Mouse (Mus musculus) hindbrain, embryonic 15.5 days (tissue): Measurements from ENCODE around the gene Rhoc. TPM values are rescaled to one million over a fixed set of nuclear protein-coding genes. Genes with fewer than 3 reads are reported as not detected.
A peak's percentile ranks its signal among the peaks of the same experiment; 100 is the strongest.
"Not testable (repeated sequence)": the region's sequence is repeated elsewhere in the genome, so short reads cannot be mapped to it uniquely, and the experiment has no call there.

Experiments used
- ATAC-seq: fragments of 200-750 bp; cut with Nextera tagmentation; 2 replicates; pipeline ENCODE4 v1.8.0; 2017; ENCODE audit warnings: low read depth, moderate number of reproducible peaks, moderate TSS enrichment; ENCODE audit not compliant: low FRiP score
- H3K27ac ChIP-seq: fragments of 300-500 bp; sonication (generic); replicated peaks from 2 replicates; pipeline ENCODE4 v1.5.1; 2015; ENCODE audit warnings: mild to moderate bottlenecking, inconsistent platforms
- H3K27me3 ChIP-seq: fragments of 300-500 bp; sonication (generic); 2 replicates; pipeline ENCODE4 v1.6.1; 2015; ENCODE audit warnings: control low read depth, inconsistent platforms
- H3K36me3 ChIP-seq: fragments of 300-500 bp; sonication (generic); 2 replicates; pipeline ENCODE4 v1.6.1; 2015; ENCODE audit warnings: control low read depth, inconsistent platforms
- H3K4me1 ChIP-seq: fragments of 300-500 bp; sonication (generic); replicated peaks from 2 replicates; pipeline ENCODE4 v1.6.1; 2015; ENCODE audit warnings: control low read depth, inconsistent platforms
- H3K4me2 ChIP-seq: fragments of 300-500 bp; sonication (generic); 2 replicates; pipeline ENCODE4 v1.6.1; 2015; ENCODE audit warnings: moderate library complexity, mild to moderate bottlenecking, inconsistent platforms
- H3K4me3 ChIP-seq: fragments of 300-500 bp; sonication (generic); 2 replicates; pipeline ENCODE4 v1.5.1; 2015; ENCODE audit warnings: mild to moderate bottlenecking, inconsistent platforms
- H3K9ac ChIP-seq: fragments of 300-500 bp; sonication (generic); 2 replicates; pipeline ENCODE4 v1.6.1; 2015; ENCODE audit warnings: inconsistent platforms
- H3K9me3 ChIP-seq: fragments of 300-500 bp; sonication (generic); 2 replicates; pipeline ENCODE4 v1.6.1; 2016; ENCODE audit warnings: control low read depth, inconsistent platforms
- WGBS: fragments of 180-500 bp; shearing (Covaris S2); methylation state at CpG from one replicate; pipeline ENCODE4 v1.1.7; 2015; 5-methylcytosine and 5-hydroxymethylcytosine counted together
- polyA plus RNA-seq: library from polyadenylated mRNA; unstranded; fragments of >200 nt; fragmentation: Nextera tagmentation; extraction: Ambion mirVana; gene quantifications from 2 replicates; pipeline ENCODE4 v1.2.1, GENCODE M21; 2015

Rhoc gene
- 58.1 and 63.0 TPM in 2 replicates for polyA plus RNA-seq

DNA sequence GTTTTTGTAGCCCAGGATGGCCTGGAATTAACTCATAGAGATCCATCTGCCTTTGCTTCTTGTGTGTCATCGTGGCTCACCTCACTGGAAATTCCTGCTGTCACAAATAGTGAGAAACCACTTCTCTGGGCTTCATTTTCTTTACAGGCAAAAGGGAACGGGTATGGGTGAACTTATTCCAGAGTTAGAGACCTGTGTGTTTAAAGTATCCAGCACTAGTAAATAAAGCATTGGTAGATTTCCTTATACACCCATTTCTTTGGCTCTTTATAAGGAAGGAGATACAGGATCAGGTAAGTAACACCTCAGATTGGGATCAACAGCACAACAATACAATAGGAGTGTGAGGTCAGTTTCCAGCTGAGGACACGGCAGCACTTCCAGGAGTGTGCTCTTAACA is at the start of gene Rhoc:
Rhoc (plus strand) TSS at position 301 of the 400 bp plus-strand sequence.
- Histone ChIP-seq H3K36me3 (no peaks in the 10 kb centered on the region), H3K4me2 (peak within 1 kb of the TSS; percentile 96), H3K4me1 (peaks cover 28% of the 10 kb centered on the region), H3K27ac (peak within 1 kb of the TSS; percentile 77), H3K9ac (peak within 1 kb of the TSS; percentile 51), H3K4me3 (peak within 1 kb of the TSS; percentile 55), H3K9me3 (no peaks in the 10 kb centered on the region), H3K27me3 (peaks cover 30% of the 10 kb centered on the region)
- 43% methylated on average over 3 of the region's 3 CpGs for WGBS
- ATAC-seq, result no peak

DNA sequence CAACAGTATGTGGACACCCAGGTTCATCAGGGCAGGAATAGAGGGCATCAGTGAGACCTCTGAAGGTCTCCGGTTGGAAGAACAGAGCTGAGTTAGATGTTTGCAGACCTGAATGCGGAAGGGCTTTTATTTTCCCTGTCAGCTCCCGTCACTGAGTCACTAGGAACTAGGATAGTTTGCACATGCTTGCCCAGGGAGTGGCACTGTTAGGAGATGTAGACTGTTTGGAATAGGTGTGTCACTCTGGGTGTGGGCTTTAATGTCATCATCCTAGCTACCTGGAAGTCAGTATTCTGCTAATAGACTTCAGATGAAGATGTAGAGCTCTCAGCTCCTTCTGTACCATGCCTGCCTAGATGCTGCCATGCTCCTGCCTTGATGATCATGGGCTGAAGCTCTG is 46.2 kb upstream of the Rhoc start:
- H3K27ac ChIP-seq, result no peak overlapping the region
- WGBS, result 95% methylated on average over 3 of the region's 3 CpGs
- no peak overlapping the region for H3K9ac ChIP-seq
- H3K9me3 ChIP-seq, result no peaks in the 10 kb centered on the region
- H3K27me3 ChIP-seq, result no peaks in the 10 kb centered on the region
- no peaks in the 10 kb centered on the region for H3K4me1 ChIP-seq
- no peak overlapping the region for H3K4me3 ChIP-seq
- H3K36me3 ChIP-seq, result no peaks in the 10 kb centered on the region
- no peak overlapping the region for H3K4me2 ChIP-seq
- ATAC-seq, result no peak

DNA sequence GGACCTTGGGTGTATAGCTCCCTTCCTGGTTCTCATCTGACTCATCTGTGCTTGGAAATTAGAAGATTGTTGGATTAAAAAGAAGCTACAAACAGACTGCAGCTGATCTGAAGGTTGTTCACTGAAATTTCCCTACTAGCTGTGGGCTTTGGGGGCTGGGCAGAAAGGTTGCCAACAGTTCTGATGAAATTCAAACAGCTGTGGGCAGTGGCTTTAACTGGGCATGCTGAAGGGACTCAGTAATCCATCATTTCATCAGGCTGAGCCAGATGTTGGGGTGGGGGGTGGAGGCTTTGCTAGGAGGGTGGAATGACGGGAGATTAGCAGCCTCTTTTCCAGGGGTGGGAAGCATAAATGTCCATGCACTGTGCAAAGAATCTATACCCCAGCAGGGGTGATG is 45.0 kb upstream of the Rhoc start:
- Histone ChIP-seq H3K4me1 (no peaks in the 10 kb centered on the region), H3K9ac (no peak overlapping the region), H3K27ac (no peak overlapping the region), H3K4me3 (no peak overlapping the region), H3K27me3 (no peaks in the 10 kb centered on the region), H3K9me3 (no peaks in the 10 kb centered on the region), H3K4me2 (no peak overlapping the region), H3K36me3 (no peaks in the 10 kb centered on the region)
- WGBS, result 48% methylated on average over 1 of the region's 1 CpGs
- ATAC-seq, result no peak

DNA sequence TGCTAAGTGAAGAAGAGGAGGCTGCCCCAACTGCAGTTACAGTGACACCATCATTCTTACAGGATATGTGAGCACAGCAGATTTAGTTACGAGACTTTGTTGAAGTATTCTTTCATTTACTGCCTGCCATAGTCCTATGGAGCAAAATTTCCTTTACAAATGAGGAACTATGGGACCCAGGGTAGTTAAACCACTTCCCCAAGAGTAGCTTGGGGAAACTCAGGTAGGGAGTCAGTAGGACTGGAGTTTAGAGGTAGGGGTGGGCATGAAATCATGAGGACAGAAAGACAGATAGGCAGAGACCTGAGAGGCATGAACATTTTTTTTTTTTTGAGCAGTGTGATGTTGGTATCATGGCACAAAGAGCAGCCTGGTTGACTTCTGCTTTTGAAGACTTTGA is 44.3 kb upstream of the Rhoc start:
- Histone ChIP-seq H3K36me3 (no peaks in the 10 kb centered on the region), H3K9me3 (no peaks in the 10 kb centered on the region), H3K27me3 (no peaks in the 10 kb centered on the region), H3K4me1 (no peaks in the 10 kb centered on the region), H3K4me3 (no peak overlapping the region), H3K9ac (no peak overlapping the region), H3K27ac (no peak overlapping the region), H3K4me2 (no peak overlapping the region)
- ATAC-seq, result no peak
- WGBS, result 89% methylated on average over 1 of the region's 1 CpGs

DNA sequence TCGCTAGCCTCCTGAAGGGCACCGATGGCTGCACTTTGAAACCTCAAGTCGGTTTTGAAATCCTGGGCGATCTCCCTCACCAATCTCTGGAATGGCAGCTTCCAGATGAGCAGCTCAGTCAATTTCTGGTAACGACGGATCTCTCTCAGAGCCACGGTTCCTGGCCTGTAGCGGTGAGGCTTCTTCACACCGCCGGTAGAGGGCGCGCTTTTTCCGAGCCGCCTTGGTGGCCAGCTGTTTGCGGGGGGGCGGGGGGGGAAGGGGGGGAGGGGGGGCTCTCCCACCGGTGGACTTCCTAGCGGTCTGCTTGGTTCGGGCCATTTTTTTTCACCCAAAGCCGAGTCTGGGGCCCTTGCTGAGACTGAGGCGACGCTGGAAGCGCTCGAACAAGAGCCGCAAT is 35.3 kb upstream of the Rhoc start:
- H3K4me2 ChIP-seq, H3K4me1 ChIP-seq, ATAC-seq, H3K36me3 ChIP-seq, H3K9ac ChIP-seq, H3K9me3 ChIP-seq, H3K27ac ChIP-seq, H3K4me3 ChIP-seq, H3K27me3 ChIP-seq: not testable (repeated sequence)
- 19% methylated on average over 24 of the region's 25 CpGs for WGBS

DNA sequence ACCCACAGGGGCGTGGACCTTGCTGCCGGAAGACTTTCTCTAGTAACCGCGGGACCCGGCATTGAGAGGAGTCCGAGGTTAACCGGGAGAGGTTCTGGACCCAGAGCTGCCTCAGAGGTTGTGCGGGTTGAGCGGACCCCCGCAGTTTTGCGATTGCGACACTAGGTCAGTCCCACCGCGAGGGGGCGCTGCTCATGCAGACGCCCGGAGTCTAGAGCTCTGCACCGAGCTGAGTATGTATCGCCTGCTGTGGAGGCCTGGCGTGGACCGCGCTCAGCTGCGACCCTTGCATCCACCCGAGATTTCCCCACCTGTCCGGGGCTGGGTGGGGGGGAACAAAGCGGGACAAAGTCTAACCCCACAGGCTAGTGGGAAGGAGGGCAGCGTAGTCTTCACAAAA is 29.8 kb upstream of the Rhoc start:
- ATAC-seq, result peak; percentile 82
- Histone ChIP-seq H3K36me3 (no peaks in the 10 kb centered on the region), H3K9ac (peak overlapping the region; percentile 43), H3K4me3 (peak overlapping the region; percentile 34), H3K27me3 (peaks cover 4% of the 10 kb centered on the region; the same call in 1 of the 2 replicates), H3K9me3 (no peaks in the 10 kb centered on the region), H3K4me2 (peak overlapping the region; percentile 65), H3K4me1 (peaks cover 8% of the 10 kb centered on the region), H3K27ac (no peak overlapping the region)
- WGBS, result 2% methylated on average over 27 of the region's 27 CpGs

DNA sequence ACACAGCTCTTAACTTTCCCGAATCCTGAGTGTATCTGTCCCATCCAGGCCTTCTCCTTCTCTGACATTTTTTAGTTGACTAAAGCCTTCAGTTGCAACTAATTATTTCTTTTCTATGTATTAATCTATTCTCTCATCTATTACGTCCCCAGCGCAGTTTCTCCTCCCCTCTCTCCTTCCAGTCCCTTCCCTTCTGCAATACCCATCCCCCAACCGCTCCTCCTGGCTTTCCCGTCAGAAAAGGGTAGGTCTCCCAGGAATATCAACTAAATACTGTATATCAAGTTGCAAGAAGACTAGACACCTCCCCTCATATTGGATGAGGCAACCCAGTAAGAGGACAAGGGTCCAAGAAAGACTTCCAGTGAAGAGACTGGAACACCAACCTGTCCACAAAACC is 29.3 kb upstream of the Rhoc start:
- H3K4me3 ChIP-seq, result peak overlapping the region; percentile 34
- peaks cover 4% of the 10 kb centered on the region; the same call in 1 of the 2 replicates for H3K27me3 ChIP-seq
- H3K27ac ChIP-seq, result no peak overlapping the region
- ATAC-seq, result no peak
- peak overlapping the region; percentile 43 for H3K9ac ChIP-seq
- 9% methylated on average over 5 of the region's 5 CpGs for WGBS
- no peaks in the 10 kb centered on the region for H3K9me3 ChIP-seq
- H3K4me1 ChIP-seq, result peaks cover 8% of the 10 kb centered on the region
- peak overlapping the region; percentile 65 for H3K4me2 ChIP-seq
- no peaks in the 10 kb centered on the region for H3K36me3 ChIP-seq

DNA sequence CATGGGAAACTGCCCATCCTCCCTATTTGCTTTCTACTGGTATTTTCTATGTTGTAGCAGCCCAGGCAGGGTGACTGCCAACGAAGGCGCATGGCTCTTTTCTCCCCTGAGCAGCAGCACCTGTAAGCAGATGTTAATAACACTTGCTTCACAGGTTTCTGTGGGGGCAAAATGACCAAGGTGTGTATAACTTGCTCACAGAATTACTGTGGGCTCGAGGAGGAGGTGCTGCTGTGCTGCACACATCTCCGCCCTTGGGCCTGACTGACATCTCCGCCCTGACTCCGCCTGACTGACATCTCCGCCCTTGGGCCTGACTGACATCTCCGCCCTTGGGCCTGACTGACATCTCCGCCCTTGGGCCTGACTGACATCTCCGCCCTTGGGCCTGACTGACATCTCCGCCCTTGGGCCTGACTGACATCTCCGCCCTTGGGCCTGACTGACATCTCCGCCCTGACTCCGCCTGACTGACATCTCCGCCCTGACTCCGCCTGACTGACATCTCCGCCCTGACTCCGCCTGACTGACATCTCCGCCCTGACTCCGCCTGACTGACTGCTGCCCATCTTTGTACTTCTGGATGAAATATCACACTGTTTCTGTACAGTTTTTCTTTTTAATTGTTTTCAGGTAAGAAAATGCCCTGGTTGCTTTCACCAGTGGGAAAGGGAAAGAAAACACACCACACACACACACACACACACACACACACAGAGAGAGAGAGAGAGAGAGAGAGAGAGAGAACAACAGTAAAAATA is 25.9 kb upstream of the Rhoc start:
- H3K36me3 ChIP-seq, H3K27me3 ChIP-seq, H3K4me3 ChIP-seq, H3K4me2 ChIP-seq, H3K4me1 ChIP-seq, H3K27ac ChIP-seq, ATAC-seq, H3K9me3 ChIP-seq, H3K9ac ChIP-seq: not testable (repeated sequence)
- 30% methylated on average over 20 of the region's 20 CpGs for WGBS

DNA sequence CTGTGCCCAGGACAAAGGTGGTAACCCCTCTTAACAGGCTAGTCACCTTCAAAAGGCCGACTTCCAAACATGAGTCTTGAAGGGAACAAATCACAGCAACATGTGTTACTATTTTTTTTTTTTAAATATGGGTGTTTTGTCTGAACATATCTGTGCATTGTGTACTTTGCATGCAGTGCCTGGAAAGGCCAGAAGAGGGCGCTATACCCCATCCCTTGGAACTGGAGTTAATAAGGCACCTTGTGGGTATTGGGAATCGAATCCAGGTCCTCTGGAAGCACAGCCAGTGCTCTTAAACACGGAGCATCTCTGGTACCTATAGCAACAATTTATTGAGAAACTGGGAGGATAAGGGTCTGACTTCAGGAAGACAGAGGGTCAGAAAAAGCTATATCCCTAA is 23.2 kb upstream of the Rhoc start:
- Histone ChIP-seq H3K27me3 (no peaks in the 10 kb centered on the region), H3K4me2 (no peak overlapping the region), H3K27ac (no peak overlapping the region), H3K4me3 (no peak overlapping the region), H3K9ac (no peak overlapping the region), H3K4me1 (no peaks in the 10 kb centered on the region), H3K36me3 (no peaks in the 10 kb centered on the region), H3K9me3 (no peaks in the 10 kb centered on the region)
- no peak for ATAC-seq
- 23% methylated on average over 4 of the region's 4 CpGs for WGBS

DNA sequence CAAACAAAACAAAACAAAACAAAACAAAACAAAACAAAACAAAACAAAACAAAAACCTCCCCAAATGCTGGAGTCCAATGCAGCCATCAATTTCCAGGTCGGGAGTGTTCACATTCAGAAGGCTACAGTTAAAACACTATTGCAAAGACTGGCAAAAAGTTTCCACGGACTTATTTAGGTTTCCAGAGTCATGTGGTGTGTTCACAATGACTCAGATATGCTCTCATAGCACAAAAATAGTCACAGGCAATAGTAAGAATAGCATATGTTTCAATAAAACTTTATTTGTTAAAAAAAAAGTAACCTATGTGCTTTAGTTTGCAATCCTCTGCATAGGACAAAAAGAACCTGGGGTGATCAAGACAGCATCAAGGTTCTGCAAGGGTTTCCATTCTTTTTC is 21.0 kb upstream of the Rhoc start:
- Histone ChIP-seq H3K4me1 (no peaks in the 10 kb centered on the region), H3K27ac (no peak overlapping the region), H3K4me2 (no peak overlapping the region), H3K27me3 (no peaks in the 10 kb centered on the region), H3K4me3 (no peak overlapping the region), H3K9me3 (no peaks in the 10 kb centered on the region), H3K9ac (no peak overlapping the region), H3K36me3 (no peaks in the 10 kb centered on the region)
- 67% methylated on average over 2 of the region's 2 CpGs for WGBS
- no peak for ATAC-seq

DNA sequence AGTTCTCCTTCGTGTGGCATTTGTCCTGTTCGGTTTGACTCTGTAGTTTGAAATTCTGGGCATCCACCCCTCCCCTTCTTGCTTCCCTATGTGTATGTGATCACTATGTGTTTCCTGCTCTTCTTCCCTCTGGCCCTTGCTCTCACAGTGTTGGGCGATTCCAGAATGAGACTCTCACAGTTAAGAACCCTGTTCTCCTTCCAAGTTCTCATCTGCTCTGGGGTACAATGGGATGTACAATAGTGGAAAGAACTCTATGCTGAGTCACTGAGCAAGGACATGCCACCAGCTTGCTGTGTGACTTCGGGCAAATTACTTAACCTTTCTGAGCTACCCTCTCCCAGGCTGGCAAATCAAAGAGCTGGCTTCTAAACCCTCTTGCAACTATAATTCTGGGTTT is 20.5 kb upstream of the Rhoc start:
- WGBS, result 87% methylated on average over 4 of the region's 4 CpGs
- Histone ChIP-seq H3K4me3 (no peak overlapping the region), H3K36me3 (no peaks in the 10 kb centered on the region), H3K9ac (no peak overlapping the region), H3K4me1 (no peaks in the 10 kb centered on the region), H3K27me3 (no peaks in the 10 kb centered on the region), H3K9me3 (no peaks in the 10 kb centered on the region), H3K4me2 (no peak overlapping the region), H3K27ac (no peak overlapping the region)
- ATAC-seq, result no peak

DNA sequence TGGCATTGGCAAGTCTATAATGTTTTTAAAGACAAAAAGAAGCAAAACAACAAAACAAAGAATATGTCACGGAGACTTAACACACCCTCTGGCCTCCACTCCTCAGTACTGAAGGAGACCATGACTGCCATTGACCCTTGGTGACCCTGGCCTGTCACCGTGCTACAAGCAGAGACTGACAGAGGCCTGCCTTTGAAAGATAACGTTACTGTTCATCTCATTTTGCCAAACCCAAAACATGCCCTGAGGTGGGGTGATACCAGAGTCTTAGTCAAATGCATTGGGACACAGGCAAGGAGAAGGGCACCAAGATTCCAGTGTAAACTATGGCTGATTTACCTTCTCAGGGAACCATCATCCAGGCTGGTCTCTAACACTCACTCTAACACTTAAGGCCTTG is 19.0 kb upstream of the Rhoc start:
- no peak overlapping the region for H3K27ac ChIP-seq
- H3K9me3 ChIP-seq, result no peaks in the 10 kb centered on the region
- WGBS, result 27% methylated on average over 3 of the region's 3 CpGs
- no peak overlapping the region for H3K4me3 ChIP-seq
- H3K4me1 ChIP-seq, result no peaks in the 10 kb centered on the region
- no peaks in the 10 kb centered on the region for H3K36me3 ChIP-seq
- H3K4me2 ChIP-seq, result no peak overlapping the region
- H3K9ac ChIP-seq, result no peak overlapping the region
- no peaks in the 10 kb centered on the region for H3K27me3 ChIP-seq
- no peak for ATAC-seq

DNA sequence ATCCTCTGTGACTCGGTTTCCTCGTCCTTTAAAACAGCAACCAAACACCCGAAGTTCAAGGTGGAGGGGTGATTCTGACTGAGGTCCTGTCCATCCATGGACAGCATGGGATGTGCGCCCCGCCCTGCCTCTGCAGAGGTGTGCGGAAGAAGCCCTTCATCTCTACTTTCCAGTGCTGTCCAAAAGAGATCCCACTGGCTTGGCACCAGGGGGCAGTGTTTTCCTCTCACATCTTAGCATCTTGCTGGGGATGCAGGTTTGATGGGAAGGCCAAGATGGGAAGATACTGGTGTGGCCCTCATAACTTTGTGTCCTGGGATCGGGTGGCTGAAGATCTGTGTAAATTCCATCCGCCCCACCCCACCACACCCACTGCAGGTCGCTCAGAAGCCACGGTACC is 18.1 kb upstream of the Rhoc start:
- no peak overlapping the region for H3K4me2 ChIP-seq
- H3K36me3 ChIP-seq, result no peaks in the 10 kb centered on the region
- no peak for ATAC-seq
- no peak overlapping the region for H3K9ac ChIP-seq
- no peak overlapping the region for H3K27ac ChIP-seq
- no peaks in the 10 kb centered on the region for H3K4me1 ChIP-seq
- no peaks in the 10 kb centered on the region for H3K9me3 ChIP-seq
- WGBS, result 60% methylated on average over 10 of the region's 10 CpGs
- H3K27me3 ChIP-seq, result no peaks in the 10 kb centered on the region
- no peak overlapping the region for H3K4me3 ChIP-seq
